27 mouse cellular contexts compared by ENCODE assay signal in genomic region chr12:16539965-16540661, GRCm38 (mm10).
DNase-seq lines count a peak whose midpoint lies in the region; ATAC-seq and TF ChIP-seq lines count a peak whose summit lies in the region.
"Had no signal": no experiment of that assay in that cellular context is flagged by ENCODE, and none has a peak within 500 bp of the region (broad histone marks: within the 10 kb centered on the region; RNA-seq: fewer than 3 reads in every experiment).

No protein-coding gene starts in this region.

- 77% methylated on average over 5 of the region's 5 CpGs for WGBS in intestine, embryonic 14.5 days
- WGBS in intestine, postnatal 0 days, result 80% methylated on average over 5 of the region's 5 CpGs
- 57% methylated on average over 5 of the region's 5 CpGs for WGBS in embryonic facial prominence, embryonic 11.5 days
- WGBS in limb, embryonic 14.5 days, result 19% methylated on average over 5 of the region's 5 CpGs
- WGBS in heart, embryonic 11.5 days (ENCODE audit: insufficient replicate concordance), result 80% methylated on average over 5 of the region's 5 CpGs

- H3K4me2 ChIP-seq in intestine, embryonic 14.5 days (ENCODE audit: low read length), result no peak overlapping the region
- no peak overlapping the region for H3K4me2 ChIP-seq in intestine, postnatal 0 days (replicated peaks; ENCODE audit: low read depth)
- H3K4me2 ChIP-seq in embryonic facial prominence, embryonic 11.5 days (ENCODE audit: low read depth, low read length), result no peak overlapping the region
- H3K4me2 ChIP-seq in limb, embryonic 14.5 days (replicated peaks; ENCODE audit: low read depth, low read length, severe bottlenecking), result no peak overlapping the region
- H3K4me2 ChIP-seq in heart, embryonic 11.5 days, result no peak overlapping the region
- H3K4me2 ChIP-seq: forebrain, embryonic 12.5 days; heart, embryonic 13.5 days; hindbrain, embryonic 12.5 days; lung, embryonic 14.5 days; midbrain, embryonic 15.5 days; stomach, embryonic 15.5 days had no signal

- no peak for TF ChIP-seq CTCF in intestine, postnatal 0 days (IDR thresholded peaks at IDR 0.05; ENCODE audit: low read depth)

- no peaks in the 10 kb centered on the region for H3K27me3 ChIP-seq in intestine, embryonic 14.5 days (replicated peaks; ENCODE audit: control insufficient read depth, insufficient read depth, low read length)
- H3K27me3 ChIP-seq in intestine, postnatal 0 days (replicated peaks; ENCODE audit: control insufficient read depth, insufficient read depth, low read length), result no peaks in the 10 kb centered on the region
- no peaks in the 10 kb centered on the region for H3K27me3 ChIP-seq in embryonic facial prominence, embryonic 11.5 days (ENCODE audit: control insufficient read depth, insufficient read depth, low read length)
- no peaks in the 10 kb centered on the region for H3K27me3 ChIP-seq in limb, embryonic 14.5 days (ENCODE audit: control insufficient read depth, insufficient read depth, low read length)
- H3K27me3 ChIP-seq in heart, embryonic 11.5 days (ENCODE audit: control insufficient read depth, insufficient read depth, low read length), result no peaks in the 10 kb centered on the region
- H3K27me3 ChIP-seq: forebrain, embryonic 12.5 days; heart, embryonic 13.5 days; hindbrain, embryonic 12.5 days; midbrain, embryonic 15.5 days; stomach, embryonic 15.5 days had no signal

- peaks cover 43% of the 10 kb centered on the region for H3K36me3 ChIP-seq in intestine, embryonic 14.5 days (ENCODE audit: control insufficient read depth, insufficient read depth, low read length)
- peaks cover 84% of the 10 kb centered on the region for H3K36me3 ChIP-seq in intestine, postnatal 0 days (ENCODE audit: control insufficient read depth, insufficient read depth)
- H3K36me3 ChIP-seq in embryonic facial prominence, embryonic 11.5 days (replicated peaks; ENCODE audit: control insufficient read depth, insufficient read depth, low read depth, low read length), result no peaks in the 10 kb centered on the region; the same call in 1 of the 2 replicates
- peaks cover 35% of the 10 kb centered on the region for H3K36me3 ChIP-seq in limb, embryonic 14.5 days (ENCODE audit: control insufficient read depth, insufficient read depth, low read length)
- no peaks in the 10 kb centered on the region; the same call in 1 of the 2 replicates for H3K36me3 ChIP-seq in heart, embryonic 11.5 days (ENCODE audit: control insufficient read depth, insufficient read depth, low read length)
- H3K36me3 ChIP-seq: stomach, embryonic 15.5 days had no signal

- no peaks in the 10 kb centered on the region for H3K9me3 ChIP-seq in intestine, embryonic 14.5 days (ENCODE audit: control insufficient read depth, low read length)
- no peaks in the 10 kb centered on the region for H3K9me3 ChIP-seq in intestine, postnatal 0 days (ENCODE audit: control insufficient read depth)
- H3K9me3 ChIP-seq in embryonic facial prominence, embryonic 11.5 days (replicated peaks; ENCODE audit: control insufficient read depth, low read length), result no peaks in the 10 kb centered on the region
- no peaks in the 10 kb centered on the region for H3K9me3 ChIP-seq in limb, embryonic 14.5 days (ENCODE audit: control insufficient read depth, low read length)
- H3K9me3 ChIP-seq in heart, embryonic 11.5 days (replicated peaks; ENCODE audit: control insufficient read depth, low read length), result no peaks in the 10 kb centered on the region
- H3K9me3 ChIP-seq: forebrain, embryonic 12.5 days; heart, embryonic 13.5 days; hindbrain, embryonic 12.5 days; midbrain, embryonic 15.5 days; stomach, embryonic 15.5 days had no signal

- DNase-seq in intestine, embryonic 14.5 days (ENCODE audit: low spot score), result no peak
- peak; percentile 50 for DNase-seq in embryonic facial prominence, embryonic 11.5 days (ENCODE audit: low spot score)
- DNase-seq in limb, embryonic 14.5 days (ENCODE audit: low spot score), result peak; percentile 52
- no peak for DNase-seq in frontal cortex, postnatal 25 days (ENCODE audit: low spot score in 2 of 2)
- no peak for DNase-seq in left cerebral cortex, adult 18-20 months (ENCODE audit: low spot score in 2 of 2)
- DNase-seq: adrenal gland, postnatal 25 days; cerebellum, adult 9-10 months; heart, adult 11 months; heart, postnatal 14 days; kidney, adult 9 months; kidney, postnatal 25 days; layer of hippocampus, postnatal 36 days; lung, embryonic 14.5 days; lung, postnatal 36 days; right cerebral cortex, postnatal 4 days; thymus, postnatal 36 days had no signal

- H3K4me3 ChIP-seq in intestine, embryonic 14.5 days (ENCODE audit: low read depth, low read length), result no peak overlapping the region
- no peak overlapping the region for H3K4me3 ChIP-seq in intestine, postnatal 0 days (ENCODE audit: low read depth, low read length)
- H3K4me3 ChIP-seq in embryonic facial prominence, embryonic 11.5 days (ENCODE audit: low read depth, low read length), result no peak overlapping the region
- no peak overlapping the region for H3K4me3 ChIP-seq in limb, embryonic 14.5 days (replicated peaks; ENCODE audit: low read length)
- H3K4me3 ChIP-seq in heart, embryonic 11.5 days (ENCODE audit: low read depth, low read length), result no peak overlapping the region
- H3K4me3 ChIP-seq: forebrain, embryonic 12.5 days; heart, embryonic 13.5 days; hindbrain, embryonic 12.5 days; layer of hippocampus, adult 2 months; midbrain, embryonic 15.5 days; myocyte; stomach, embryonic 15.5 days had no signal

- H3K27ac ChIP-seq in intestine, embryonic 14.5 days (ENCODE audit: low read depth), result 0 out of 2 replicates have a peak overlapping the region, but pooled peaks have one; percentile 4
- no peak overlapping the region for H3K27ac ChIP-seq in intestine, postnatal 0 days (ENCODE audit: low read depth, low read length)
- no peak overlapping the region for H3K27ac ChIP-seq in embryonic facial prominence, embryonic 11.5 days (replicated peaks; ENCODE audit: low read depth, low read length)
- peak overlapping the region; percentile 56; the same call in 1 of the 2 replicates for H3K27ac ChIP-seq in limb, embryonic 14.5 days (replicated peaks; ENCODE audit: low read depth, low read length)
- no peak overlapping the region for H3K27ac ChIP-seq in heart, embryonic 11.5 days (ENCODE audit: low read depth, low read length)
- H3K27ac ChIP-seq: forebrain, embryonic 12.5 days; heart, embryonic 13.5 days; hindbrain, embryonic 12.5 days; layer of hippocampus, adult 2 months; liver, embryonic 14.5 days; midbrain, embryonic 15.5 days; stomach, embryonic 15.5 days had no signal

- H3K9ac ChIP-seq in intestine, embryonic 14.5 days (ENCODE audit: low read length), result no peak overlapping the region
- no peak overlapping the region for H3K9ac ChIP-seq in intestine, postnatal 0 days (ENCODE audit: low read depth, low read length)
- no peak overlapping the region for H3K9ac ChIP-seq in embryonic facial prominence, embryonic 11.5 days (replicated peaks; ENCODE audit: low read length)
- H3K9ac ChIP-seq in limb, embryonic 14.5 days (ENCODE audit: low read depth, low read length, severe bottlenecking), result no peak overlapping the region
- no peak overlapping the region for H3K9ac ChIP-seq in heart, embryonic 11.5 days (ENCODE audit: low read depth, low read length)
- H3K9ac ChIP-seq: forebrain, embryonic 12.5 days; heart, embryonic 13.5 days; hindbrain, embryonic 12.5 days; liver, embryonic 14.5 days; lung, embryonic 14.5 days; midbrain, embryonic 15.5 days; stomach, embryonic 15.5 days had no signal

- H3K4me1 ChIP-seq in intestine, embryonic 14.5 days (replicated peaks; ENCODE audit: control insufficient read depth, insufficient read depth, low read length), result no peaks in the 10 kb centered on the region
- no peaks in the 10 kb centered on the region for H3K4me1 ChIP-seq in intestine, postnatal 0 days (replicated peaks; ENCODE audit: control insufficient read depth, insufficient read depth, low read length)
- H3K4me1 ChIP-seq in embryonic facial prominence, embryonic 11.5 days (ENCODE audit: control insufficient read depth, insufficient read depth, low read length), result no peaks in the 10 kb centered on the region
- peaks cover 18% of the 10 kb centered on the region for H3K4me1 ChIP-seq in limb, embryonic 14.5 days (ENCODE audit: control insufficient read depth, insufficient read depth, low read length)
- peaks cover 6% of the 10 kb centered on the region; the same call in 1 of the 2 replicates for H3K4me1 ChIP-seq in heart, embryonic 11.5 days (ENCODE audit: control insufficient read depth, insufficient read depth, low read length)
- H3K4me1 ChIP-seq: forebrain, embryonic 12.5 days; hindbrain, embryonic 12.5 days; midbrain, embryonic 15.5 days; stomach, embryonic 15.5 days had no signal

- ATAC-seq in intestine, embryonic 14.5 days (replicated peaks; ENCODE audit: low FRiP score, low TSS enrichment, low read depth), result no peak
- ATAC-seq in intestine, postnatal 0 days, result no peak
- no peak for ATAC-seq in embryonic facial prominence, embryonic 11.5 days (replicated peaks; ENCODE audit: insufficient number of reproducible peaks, low FRiP score, low TSS enrichment, low read depth)
- ATAC-seq in granulocyte monocyte progenitor cell, adult 5-6 weeks (replicated peaks; ENCODE audit: poor library complexity, severe bottlenecking), result peak; percentile 41; the same call in 1 of the 2 replicates
- ATAC-seq in limb, embryonic 14.5 days (ENCODE audit: low FRiP score, low read depth), result peak; percentile 72
- ATAC-seq in heart, embryonic 11.5 days (replicated peaks; ENCODE audit: insufficient number of reproducible peaks, low FRiP score, low TSS enrichment), result no peak
- ATAC-seq: midbrain, embryonic 15.5 days had no signal

- TF ChIP-seq POLR2A in limb, embryonic 14.5 days (IDR thresholded peaks at IDR 0.05; ENCODE audit: borderline replicate concordance, extremely low read depth, insufficient read depth, insufficient read length), result no peak

Comparison
In these comparisons a context has a peak if more than half of its experiments do, and no peak if none do; other contexts are left out.
1. H3K27ac ChIP-seq: peak in intestine, embryonic 14.5 days (single experiment) and limb, embryonic 14.5 days (single experiment); none in intestine, postnatal 0 days (single experiment), embryonic facial prominence, embryonic 11.5 days (single experiment) and heart, embryonic 11.5 days (single experiment).
2. ATAC-seq: peak in granulocyte monocyte progenitor cell, adult 5-6 weeks (single experiment) and limb, embryonic 14.5 days (single experiment); none in intestine, embryonic 14.5 days (single experiment), intestine, postnatal 0 days (single experiment), embryonic facial prominence, embryonic 11.5 days (single experiment) and heart, embryonic 11.5 days (single experiment).
3. DNase-seq: peak in embryonic facial prominence, embryonic 11.5 days (single experiment) and limb, embryonic 14.5 days (single experiment); none in intestine, embryonic 14.5 days (single experiment), frontal cortex, postnatal 25 days (0 of 2) and left cerebral cortex, adult 18-20 months (0 of 2).